ENCODE assay signal across 8 mouse cellular contexts in genomic region chr15:31601279-31601645, GRCm38 (mm10). TPM values are rescaled to one million over a fixed set of nuclear protein-coding genes. Genes with fewer than 3 reads are reported as not detected.
DNase-seq lines count a peak whose midpoint lies in the region; ATAC-seq and TF ChIP-seq lines count a peak whose summit lies in the region.

No protein-coding gene starts in this region.

- peak overlapping the region; percentile 95 for H3K4me2 ChIP-seq in heart, embryonic 11.5 days

- H3K4me3 ChIP-seq in heart, embryonic 11.5 days (ENCODE audit: low read depth, low read length) = peak overlapping the region; percentile 85
- H3K4me3 ChIP-seq in ES-Bruce4 (ENCODE audit: low read depth, low read length) = peak overlapping the region; percentile 97
- peak overlapping the region; percentile 96 for H3K4me3 ChIP-seq in hindbrain, embryonic 10.5 days

- ATAC-seq in heart, embryonic 11.5 days (replicated peaks; ENCODE audit: insufficient number of reproducible peaks, low FRiP score, low TSS enrichment) = peak; percentile 74
- peak; percentile 63 for ATAC-seq in megakaryocyte-erythroid progenitor cell, adult 5-6 weeks (replicated peaks; ENCODE audit: low FRiP score, low TSS enrichment, poor library complexity, severe bottlenecking)

- no peaks in the 10 kb centered on the region for H3K9me3 ChIP-seq in heart, embryonic 11.5 days (replicated peaks; ENCODE audit: control insufficient read depth, low read length)
- no peaks in the 10 kb centered on the region for H3K9me3 ChIP-seq in ES-Bruce4 (replicated peaks; ENCODE audit: control insufficient read depth, insufficient read depth, low read length, poor library complexity, severe bottlenecking)
- no peaks in the 10 kb centered on the region for H3K9me3 ChIP-seq in hindbrain, embryonic 10.5 days

- H3K9ac ChIP-seq in heart, embryonic 11.5 days (ENCODE audit: low read depth, low read length) = peak overlapping the region; percentile 93
- peak overlapping the region; percentile 86 for H3K9ac ChIP-seq in ES-Bruce4 (ENCODE audit: low read depth, poor library complexity, severe bottlenecking)

- no peak for TF ChIP-seq POLR2A in ES-Bruce4 (IDR thresholded peaks at IDR 0.05; ENCODE audit: insufficient read depth, low read length)

- intact Hi-C loops in heart, postnatal 25 days (cut with DNase I) = no loop called here

- H3K36me3 ChIP-seq in heart, embryonic 11.5 days (ENCODE audit: control insufficient read depth, insufficient read depth, low read length) = 0 out of 2 replicates have a peak, but pooled peaks cover 5% of the 10 kb centered on the region
- peaks cover 19% of the 10 kb centered on the region for H3K36me3 ChIP-seq in ES-Bruce4 (ENCODE audit: control insufficient read depth, insufficient read depth, low read length, poor library complexity, severe bottlenecking)
- peaks cover 23% of the 10 kb centered on the region for H3K36me3 ChIP-seq in hindbrain, embryonic 10.5 days

- peak overlapping the region; percentile 54 for H3K27ac ChIP-seq in heart, embryonic 11.5 days (ENCODE audit: low read depth, low read length)
- no peak overlapping the region; the same call in 1 of the 2 replicates for H3K27ac ChIP-seq in ES-Bruce4 (ENCODE audit: insufficient read depth, low read length)
- peak overlapping the region; percentile 98 for H3K27ac ChIP-seq in hindbrain, embryonic 10.5 days

- H3K4me1 ChIP-seq in heart, embryonic 11.5 days (ENCODE audit: control insufficient read depth, insufficient read depth, low read length) = peaks cover 20% of the 10 kb centered on the region
- H3K4me1 ChIP-seq in ES-Bruce4 (ENCODE audit: control insufficient read depth, insufficient read depth, low read length) = no peaks in the 10 kb centered on the region
- H3K4me1 ChIP-seq in hindbrain, embryonic 10.5 days (replicated peaks) = peaks cover 30% of the 10 kb centered on the region

- H3K27me3 ChIP-seq in heart, embryonic 11.5 days (ENCODE audit: control insufficient read depth, insufficient read depth, low read length) = no peaks in the 10 kb centered on the region
- no peaks in the 10 kb centered on the region for H3K27me3 ChIP-seq in ES-Bruce4 (ENCODE audit: control insufficient read depth, insufficient read depth, low read length, poor library complexity, severe bottlenecking)
- no peaks in the 10 kb centered on the region for H3K27me3 ChIP-seq in hindbrain, embryonic 10.5 days (ENCODE audit: insufficient read depth, poor library complexity, severe bottlenecking)

- TF ChIP-seq EP300 in ES-Bruce4 (IDR thresholded peaks at IDR 0.05; ENCODE audit: insufficient read depth, low read depth, low read length) = no peak

- 0% methylated on average over 33 of the region's 33 CpGs for WGBS in heart, embryonic 11.5 days (ENCODE audit: insufficient replicate concordance)
- under 1% methylated on average over 33 of the region's 33 CpGs for WGBS in hindbrain, embryonic 10.5 days

- no peak for TF ChIP-seq CTCF in ES-Bruce4 (IDR thresholded peaks at IDR 0.05; ENCODE audit: low read depth, low read length)

- no peak for DNase-seq in heart, postnatal 25 days (ENCODE audit: low spot score)
- no peak for DNase-seq in hindbrain, embryonic 10.5 days (ENCODE audit: low spot score)
- DNase-seq in cerebellum, postnatal 25 days = no peak
- no peak for DNase-seq in layer of hippocampus, adult 8-10 months (ENCODE audit: low spot score in 2 of 2)
- no peak for DNase-seq in left cerebral cortex, adult 11 months (ENCODE audit: low spot score)

RNA-seq across cellular contexts. Expression of gene Cct5, which starts 0.3 kb away (rescaled TPM):
- 455 and 458 TPM in 2 replicates for polyA plus RNA-seq in heart, embryonic 11.5 days (2014; fragmentation: Nextera tagmentation; extraction: Ambion mirVana)
- total RNA-seq in heart, postnatal 25 days (2021) = 100 to 1,000 TPM; 147 to 158 TPM
- 651 and 659 TPM in 2 replicates for polyA plus RNA-seq in ES-Bruce4 (2011; ENCODE audit: insufficient read depth, insufficient read length, low read depth, missing spikeins)
- 698 and 751 TPM in 2 replicates for polyA plus RNA-seq in hindbrain, embryonic 10.5 days (2016; fragmentation: Nextera tagmentation; extraction: Ambion mirVana)
- 506 and 590 TPM in 2 replicates for total RNA-seq in megakaryocyte-erythroid progenitor cell, adult 5-6 weeks (2014; fragmentation: Nextera tagmentation)
- total RNA-seq in megakaryocyte-erythroid progenitor cell, adult 5-6 weeks (2017) = 614 and 625 TPM in 2 replicates
- total RNA-seq in layer of hippocampus, adult 8-10 months (2022) = 100 to 1,000 TPM; 206 to 227 (median 219) TPM

RNA-seq across cellular contexts. Expression of gene Fam173b, which starts 0.4 kb away (rescaled TPM):
- 13.3 and 16.1 TPM in 2 replicates for polyA plus RNA-seq in heart, embryonic 11.5 days (2014; fragmentation: Nextera tagmentation; extraction: Ambion mirVana)
- 10 to 100 TPM; 19.6 to 22.9 TPM for total RNA-seq in heart, postnatal 25 days (2021)
- 6.5 and 7.8 TPM in 2 replicates for polyA plus RNA-seq in ES-Bruce4 (2011; ENCODE audit: insufficient read depth, insufficient read length, low read depth, missing spikeins)
- polyA plus RNA-seq in hindbrain, embryonic 10.5 days (2016; fragmentation: Nextera tagmentation; extraction: Ambion mirVana) = 13.1 and 15.5 TPM in 2 replicates
- total RNA-seq in megakaryocyte-erythroid progenitor cell, adult 5-6 weeks (2014; fragmentation: Nextera tagmentation) = 15.0 and 22.3 TPM in 2 replicates
- 5.7 and 11.0 TPM in 2 replicates for total RNA-seq in megakaryocyte-erythroid progenitor cell, adult 5-6 weeks (2017)
- total RNA-seq in layer of hippocampus, adult 8-10 months (2022) = 10 to 100 TPM; 11.4 to 16.8 (median 11.5) TPM

RNA-seq across cellular contexts. Expression of gene Cmbl, which starts 36.1 kb away (rescaled TPM):
- 6.6 and 8.5 TPM in 2 replicates for polyA plus RNA-seq in heart, embryonic 11.5 days (2014; fragmentation: Nextera tagmentation; extraction: Ambion mirVana)
- 10 to 100 TPM; 28.0 to 31.2 TPM for total RNA-seq in heart, postnatal 25 days (2021)
- polyA plus RNA-seq in ES-Bruce4 (2011; ENCODE audit: insufficient read depth, insufficient read length, low read depth, missing spikeins) = 1.3 TPM in 1 of 2 replicates, not detected in the other
- polyA plus RNA-seq in hindbrain, embryonic 10.5 days (2016; fragmentation: Nextera tagmentation; extraction: Ambion mirVana) = 1.6 and 2.0 TPM in 2 replicates
- total RNA-seq in megakaryocyte-erythroid progenitor cell, adult 5-6 weeks (2014; fragmentation: Nextera tagmentation) = not detected in 2 replicates
- not detected in 2 replicates for total RNA-seq in megakaryocyte-erythroid progenitor cell, adult 5-6 weeks (2017)
- 10 to 100 TPM; 17.4 to 21.0 (median 19.4) TPM for total RNA-seq in layer of hippocampus, adult 8-10 months (2022)

Comparison
In these comparisons a context has a peak if more than half of its experiments do, and no peak if none do; other contexts are left out.
1. RNA of gene Cmbl, which starts 36.1 kb away (total RNA-seq): 28.0 to 31.2 TPM in heart, postnatal 25 days and 17.4 to 21.0 TPM in layer of hippocampus, adult 8-10 months; not detected in megakaryocyte-erythroid progenitor cell, adult 5-6 weeks; every median in the first group is over 10 times any median in the second.
2. Peak in every context shown above with its lines, with median percentiles within 50 percentile points of each other: H3K4me3 ChIP-seq.